Mouse (Mus musculus): Measurements from ENCODE around the gene Tiparp. TPM values are rescaled to one million over a fixed set of nuclear protein-coding genes. Genes with fewer than 3 reads are reported as not detected.
A peak's percentile ranks its signal among the peaks of the same experiment; 100 is the strongest.

Tiparp gene
- total RNA-seq, 2 experiments from 2014 or later, result 13.7 to 17.3 TPM

DNA sequence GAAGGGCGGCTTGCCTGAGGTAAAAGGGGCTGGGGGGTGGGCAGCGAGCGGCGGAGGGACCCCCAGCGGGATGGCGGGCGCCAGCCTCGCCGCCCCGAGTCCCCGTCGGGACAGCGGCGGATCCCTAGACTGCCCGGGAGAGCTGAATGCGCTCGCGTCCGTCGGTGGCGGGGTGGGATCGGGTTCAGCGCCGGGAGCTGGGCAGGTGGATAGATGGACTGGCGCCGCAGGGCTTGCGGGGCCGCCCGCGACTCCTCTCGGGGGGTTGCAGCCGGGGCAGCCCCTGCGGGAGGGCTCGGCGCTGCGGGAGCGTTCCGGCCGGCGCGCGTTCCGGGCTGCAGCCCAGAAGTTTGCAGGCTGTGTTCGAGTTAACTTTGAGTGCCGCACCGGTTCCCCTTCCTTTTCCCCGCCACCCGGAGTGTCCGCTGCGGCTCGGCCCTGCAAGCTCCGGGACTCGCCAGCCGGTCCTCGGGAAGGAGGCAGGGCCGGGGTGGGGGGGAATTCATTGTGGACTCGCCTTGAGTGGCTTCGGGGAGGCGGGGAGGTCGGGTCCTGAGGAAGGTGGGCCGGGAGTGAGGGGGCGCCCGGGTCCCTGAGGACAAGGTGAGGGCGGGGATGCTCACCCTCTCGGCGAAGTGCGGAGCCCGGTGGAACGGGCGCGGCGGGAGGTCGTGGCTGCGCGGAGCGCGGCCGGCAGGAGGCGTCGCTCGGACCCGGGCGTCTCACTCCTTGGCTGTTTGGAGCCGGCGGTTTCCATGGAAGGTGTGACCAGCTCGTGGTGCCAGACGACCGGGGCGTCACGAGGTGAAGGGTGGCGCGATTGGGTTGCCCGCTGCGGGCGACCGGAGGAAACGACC is 632 bp downstream of the Tiparp start:
- intact Hi-C loops (cut with DNase I), result loop anchor here (5.0 to 10.0 kb wide), 5 partner anchors 64 to 398 kb away; no protein-coding TSS in a partner anchor
- DNase-seq, result peak; percentile 74

DNA sequence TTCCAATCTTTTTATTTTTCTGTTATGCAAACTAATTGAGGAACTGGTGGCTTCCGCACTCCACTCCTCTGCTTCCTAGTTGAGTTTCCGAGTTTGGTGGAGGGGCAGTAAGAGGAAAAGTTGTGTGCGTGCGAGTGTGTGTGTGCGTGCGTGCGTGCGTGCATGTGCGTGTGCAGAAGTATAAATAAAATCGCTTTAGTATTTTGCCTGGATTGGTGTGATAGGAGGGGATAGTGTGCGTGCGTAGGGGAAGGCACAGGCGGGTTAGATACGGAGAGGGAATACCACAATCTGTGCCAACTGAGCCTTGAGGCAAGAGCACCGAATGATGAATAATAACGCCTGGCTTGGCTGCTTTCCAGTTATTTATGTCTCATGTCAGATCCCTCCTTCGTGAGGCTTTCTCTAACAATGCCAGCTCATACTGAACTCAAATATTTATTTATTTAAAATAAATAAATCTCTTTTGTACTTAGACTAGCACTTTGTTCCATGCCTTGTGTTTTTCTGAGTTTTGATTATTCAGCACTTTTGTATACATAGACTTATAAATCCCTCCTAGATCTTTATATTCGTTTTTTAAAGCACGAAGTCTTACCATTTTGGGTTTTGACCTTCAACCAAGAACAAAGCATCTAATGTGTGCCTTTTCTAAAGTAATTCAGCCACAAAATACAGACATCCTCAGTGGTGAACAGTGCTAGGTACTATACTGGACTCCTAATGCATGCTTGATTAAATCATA is 1.4 kb downstream of the Tiparp start:
- intact Hi-C loops (cut with DNase I), result loop anchor here (5.0 to 10.0 kb wide), 6 partner anchors 65 to 398 kb away; no protein-coding TSS in a partner anchor
- DNase-seq, result peak; percentile 59

DNA sequence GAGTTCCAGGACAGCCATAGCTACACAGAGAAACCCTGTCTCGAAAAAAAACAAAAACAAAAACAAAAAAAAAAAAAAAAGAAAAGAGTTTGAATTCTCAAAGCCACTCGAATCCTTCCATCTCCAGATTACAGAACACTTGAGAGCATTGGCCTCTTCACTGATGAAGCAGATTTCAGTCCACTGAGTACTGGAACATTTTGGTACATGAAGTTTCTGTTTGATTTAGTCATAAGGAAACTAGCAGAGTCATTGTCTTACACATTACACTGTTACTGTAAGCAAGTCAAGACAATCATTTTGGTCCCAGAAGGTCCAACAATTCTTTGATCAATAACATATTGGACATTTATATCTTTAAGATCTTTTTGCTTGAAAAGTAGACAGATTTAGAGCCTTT is 4.8 kb downstream of the Tiparp start:
- DNase-seq, result no peak
- intact Hi-C loops (cut with DNase I), result loop anchor here (10.0 kb wide), 1 partner anchor 72 kb away; no protein-coding TSS in a partner anchor

DNA sequence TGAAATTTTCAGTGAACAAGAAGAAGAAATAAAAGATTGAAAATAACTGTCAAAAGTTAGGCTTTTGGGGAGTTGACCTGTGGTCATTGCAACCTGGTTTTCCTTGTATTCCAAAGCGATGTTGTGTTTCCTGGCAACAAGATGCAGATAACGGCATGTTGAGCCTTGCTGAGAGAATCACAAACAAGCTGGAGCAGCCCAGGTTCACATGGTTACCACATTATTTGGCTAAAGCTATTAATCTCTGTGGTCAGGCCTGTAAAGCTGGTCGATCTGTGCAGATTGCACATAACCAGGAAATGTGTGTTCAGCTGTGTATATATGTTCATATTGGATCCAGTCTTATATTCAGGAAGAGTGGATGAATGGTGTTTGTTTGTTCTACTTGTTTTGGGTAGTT is 5.4 kb downstream of the Tiparp start:
- DNase-seq, result no peak
- intact Hi-C loops (cut with DNase I), result loop anchor here (10.0 kb wide), 1 partner anchor 71 kb away; no protein-coding TSS in a partner anchor

DNA sequence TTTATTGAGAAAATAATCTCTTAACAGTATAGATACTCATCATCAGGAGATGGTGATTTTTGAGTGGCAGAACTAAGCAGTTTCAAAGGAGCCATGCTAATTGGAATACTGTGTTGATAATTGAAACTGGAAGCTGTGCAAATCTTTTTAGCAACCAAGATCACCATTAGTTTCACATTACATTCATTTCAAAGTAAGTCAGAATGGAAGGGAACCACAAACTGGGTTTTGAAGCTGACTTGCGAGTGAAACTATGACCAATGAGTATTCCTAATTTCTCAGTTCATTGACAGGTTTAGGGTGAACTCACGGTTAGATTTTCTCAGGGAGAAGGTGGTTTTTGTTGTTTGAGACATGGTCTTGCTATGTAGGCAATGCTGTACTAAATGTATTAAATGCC is 6.3 kb downstream of the Tiparp start:
- intact Hi-C loops (cut with DNase I), result loop anchor here (10.0 kb wide), 1 partner anchor 70 kb away; no protein-coding TSS in a partner anchor
- no peak for DNase-seq

DNA sequence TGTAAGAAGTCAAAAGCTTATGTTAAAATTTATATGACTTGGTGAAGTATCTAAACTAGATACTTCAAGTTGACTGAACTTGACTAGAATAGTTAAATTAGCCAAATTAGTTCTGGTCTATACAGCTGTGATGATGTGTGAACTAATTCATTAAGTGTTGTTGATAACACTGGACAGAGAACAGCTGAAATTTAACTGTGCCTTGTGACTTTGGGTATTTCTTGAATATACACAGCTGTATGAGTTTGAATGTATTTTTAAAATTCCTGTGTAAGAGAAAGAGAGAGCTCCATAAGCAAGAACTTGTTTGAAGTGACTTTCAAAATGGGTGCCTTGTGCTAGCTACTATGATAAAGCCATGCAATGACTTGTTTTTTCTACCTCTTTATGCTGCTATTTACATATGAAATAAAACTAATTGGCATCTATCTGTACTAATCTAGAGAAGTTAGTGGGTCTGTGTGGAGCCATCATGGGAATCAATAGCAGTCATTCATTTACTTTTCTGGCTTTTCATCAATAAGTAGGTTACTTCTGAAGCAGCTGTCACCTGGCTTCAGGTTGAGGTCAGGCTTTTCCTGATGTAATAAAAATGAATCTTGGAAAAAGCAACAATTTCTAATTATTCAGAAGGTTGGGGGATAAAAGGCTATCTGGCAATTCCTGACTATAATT is 7.0 kb downstream of the Tiparp start:
- intact Hi-C loops (cut with DNase I), result loop anchor here (10.0 kb wide), 1 partner anchor 70 kb away; no protein-coding TSS in a partner anchor
- DNase-seq, result no peak

DNA sequence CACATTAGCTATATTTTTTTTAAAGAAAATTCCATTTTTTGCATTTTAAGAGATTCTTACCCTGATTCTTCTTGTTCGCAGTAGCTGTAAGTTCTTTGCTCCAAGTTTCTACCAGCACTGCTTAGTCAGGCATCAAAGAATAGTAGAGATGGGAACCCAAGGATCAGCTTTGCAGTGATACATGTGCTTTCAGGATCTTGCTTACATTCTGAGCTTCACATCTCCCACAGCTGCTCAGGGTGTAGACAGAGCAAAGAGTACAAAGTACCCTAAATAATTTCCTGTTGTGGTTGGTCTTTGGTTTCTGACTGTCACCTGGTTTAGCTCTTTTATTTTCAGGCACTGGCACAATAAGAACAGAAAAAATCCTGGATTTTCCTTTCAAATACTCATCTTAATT is 9.1 kb downstream of the Tiparp start:
- intact Hi-C loops (cut with DNase I), result loop anchor here (10.0 kb wide), 1 partner anchor 68 kb away; no protein-coding TSS in a partner anchor
- DNase-seq, result no peak

DNA sequence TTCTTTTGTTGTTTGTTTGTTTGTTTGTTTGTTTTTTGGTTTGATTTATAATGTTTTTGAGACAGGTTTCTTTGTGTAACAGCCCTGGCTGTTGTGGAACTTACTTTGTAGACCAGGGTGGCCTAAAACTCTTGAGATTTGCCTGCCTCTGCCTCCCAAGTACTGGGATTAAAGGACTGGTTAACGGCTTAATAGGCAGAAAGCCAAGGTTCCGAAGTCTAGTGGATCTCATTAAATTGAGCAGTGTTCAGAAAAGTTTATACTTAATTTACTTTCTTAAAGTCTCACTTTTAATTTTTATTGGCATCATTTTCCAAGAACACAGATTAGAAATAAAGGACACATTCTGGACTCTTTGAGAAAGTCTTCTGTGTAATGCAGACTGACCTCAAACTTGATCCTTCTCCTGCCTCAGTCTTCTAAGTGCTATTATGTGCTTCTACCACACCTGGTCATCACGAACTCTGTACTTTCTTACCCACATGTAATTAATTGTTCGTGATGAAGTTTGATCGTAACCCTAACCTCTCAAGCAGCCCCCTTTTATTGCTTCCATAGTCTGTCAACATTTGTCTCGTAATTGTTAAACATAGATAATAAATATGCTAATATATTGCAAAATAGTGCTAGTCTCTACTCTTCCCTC is 12.8 kb downstream of the Tiparp start:
- no peak for DNase-seq
- intact Hi-C loops (cut with DNase I), result no loop called here

DNA sequence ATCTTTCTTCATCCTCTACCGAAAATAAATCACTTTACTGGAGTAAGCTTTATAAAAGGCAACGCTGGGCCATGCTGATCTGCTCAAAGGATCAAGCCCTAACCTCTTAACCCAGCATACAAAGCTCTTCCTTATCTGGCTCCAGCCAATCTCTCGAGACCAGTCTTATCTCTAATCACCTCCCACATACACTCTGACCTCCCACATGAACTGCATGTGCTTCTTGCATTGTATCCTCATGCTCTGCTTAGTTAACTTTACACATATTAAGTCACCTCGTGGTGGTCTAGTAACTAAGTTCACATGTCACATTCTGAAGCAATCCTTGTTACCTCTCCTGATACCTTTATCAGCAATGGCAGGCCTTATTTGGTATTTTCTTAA is 13.3 kb downstream of the Tiparp start:
- intact Hi-C loops (cut with DNase I), result no loop called here
- no peak for DNase-seq

DNA sequence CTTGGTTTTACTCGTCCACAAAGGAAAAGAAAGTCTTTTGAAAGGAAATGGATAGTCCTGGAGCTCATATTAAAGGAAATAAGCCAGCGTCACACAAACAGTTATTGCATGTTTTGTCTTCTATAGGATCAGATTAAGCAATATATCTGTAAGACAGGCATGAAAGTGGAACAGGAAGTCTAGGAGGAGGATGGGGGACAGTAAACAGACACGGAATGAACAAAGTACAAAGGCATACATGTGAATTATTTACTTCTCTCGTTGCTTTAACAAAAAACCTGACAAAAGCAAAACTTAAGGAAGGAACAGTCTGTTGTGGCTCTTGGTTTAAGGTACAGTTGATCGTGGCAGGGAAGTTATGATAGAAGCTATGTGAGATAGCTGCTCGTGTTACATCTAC is 21.6 kb downstream of the Tiparp start:
- no peak for DNase-seq
- intact Hi-C loops (cut with DNase I), result no loop called here

DNA sequence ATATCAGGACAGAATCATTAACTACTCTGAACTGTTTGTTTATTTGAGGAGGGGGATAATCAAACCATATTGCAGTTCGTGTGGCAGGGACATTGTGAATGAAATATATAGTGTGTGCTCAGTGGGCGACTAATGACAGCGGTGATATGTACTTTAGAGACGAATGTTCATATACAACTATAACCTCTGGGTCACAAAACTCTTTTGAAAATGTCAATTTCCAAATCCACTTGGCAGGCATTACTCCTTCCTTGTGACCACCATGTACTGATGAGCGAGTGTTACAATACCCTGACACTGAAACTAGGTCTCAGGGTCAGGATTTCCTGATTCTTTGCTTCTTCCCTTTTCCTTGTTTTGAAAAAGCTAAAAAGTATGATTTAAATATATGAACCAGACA is 22.9 kb downstream of the Tiparp start:
- intact Hi-C loops (cut with DNase I), result no loop called here
- no peak for DNase-seq

DNA sequence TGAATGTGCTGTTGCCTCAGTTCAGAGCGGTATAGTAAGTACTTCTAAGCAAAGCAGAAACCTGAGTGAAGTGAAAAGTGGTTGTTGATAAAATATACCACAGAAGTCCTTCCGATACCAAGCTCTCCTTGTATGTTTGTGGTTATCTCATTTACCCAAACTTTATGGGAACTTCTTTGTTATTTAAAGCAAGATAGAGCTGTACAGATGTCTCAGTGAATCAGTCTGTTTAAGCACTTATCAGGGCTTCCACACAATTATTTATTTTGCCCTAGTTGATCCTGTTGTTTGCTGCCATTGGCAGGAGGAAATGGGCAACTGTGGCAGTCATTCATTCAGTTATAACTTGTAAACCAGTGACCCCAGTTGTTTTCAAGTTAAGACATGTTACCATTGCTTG is 26.4 kb downstream of the Tiparp start:
- DNase-seq, result no peak
- intact Hi-C loops (cut with DNase I), result no loop called here

DNA sequence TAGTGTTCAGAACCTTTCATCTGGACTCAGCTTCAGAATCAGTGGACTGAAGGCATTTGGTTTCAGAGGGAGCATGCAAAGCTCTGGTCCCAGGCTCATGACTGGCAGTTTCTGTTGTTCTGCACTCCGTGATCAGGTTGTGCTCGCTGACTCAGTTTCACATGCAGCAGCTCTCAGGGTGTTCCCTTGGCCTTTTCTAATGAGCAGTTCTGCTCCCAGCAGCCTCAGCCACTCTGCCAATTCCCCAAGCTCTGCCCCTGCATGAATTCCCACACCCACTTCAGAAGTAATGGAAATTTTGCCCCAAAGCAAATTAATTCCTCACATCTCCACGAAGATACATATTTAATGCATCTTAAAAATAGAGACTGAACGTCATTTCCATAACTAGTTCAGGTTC is 30.5 kb downstream of the Tiparp start:
- intact Hi-C loops (cut with DNase I), result no loop called here
- no peak for DNase-seq

DNA sequence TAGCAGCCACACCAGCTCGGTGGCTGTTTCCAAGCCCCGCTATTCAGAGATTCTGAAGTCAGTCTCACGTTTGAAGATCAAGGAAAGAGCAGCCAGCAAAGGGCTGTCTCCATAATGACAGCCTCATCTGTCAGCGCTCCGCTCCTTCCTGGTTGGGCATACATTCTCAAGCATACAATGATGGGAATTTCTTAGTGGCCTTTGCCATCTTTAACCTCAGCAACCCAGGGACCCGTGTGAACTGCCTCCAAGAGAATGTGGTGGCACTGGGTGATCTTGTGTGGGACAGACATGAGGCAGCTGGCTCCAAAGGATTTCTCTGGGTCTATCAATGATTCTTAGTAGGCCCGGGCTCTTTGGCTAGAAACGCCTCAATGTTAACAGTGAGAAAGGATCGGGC is 34.0 kb downstream of the Tiparp start:
- no peak for DNase-seq
- intact Hi-C loops (cut with DNase I), result no loop called here

DNA sequence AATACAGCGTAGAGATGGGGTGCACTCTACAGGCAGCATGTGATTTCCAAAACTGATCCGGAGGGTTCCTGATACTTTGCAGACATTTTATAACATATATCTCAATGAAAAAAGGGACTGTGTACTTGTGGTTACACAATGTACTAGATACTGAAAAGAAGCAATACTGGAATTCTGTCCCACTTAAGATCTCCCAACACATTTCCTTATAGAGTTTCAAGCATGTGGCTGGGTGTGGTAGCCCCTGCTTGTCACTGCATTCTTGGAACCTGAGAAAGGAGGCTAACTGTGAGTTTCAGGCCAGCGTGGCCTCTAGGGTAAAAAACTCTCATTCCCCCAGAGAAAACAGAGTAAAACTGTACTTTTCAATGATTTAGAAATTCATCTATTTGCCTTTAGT is 34.5 kb downstream of the Tiparp start:
- intact Hi-C loops (cut with DNase I), result no loop called here
- no peak for DNase-seq

DNA sequence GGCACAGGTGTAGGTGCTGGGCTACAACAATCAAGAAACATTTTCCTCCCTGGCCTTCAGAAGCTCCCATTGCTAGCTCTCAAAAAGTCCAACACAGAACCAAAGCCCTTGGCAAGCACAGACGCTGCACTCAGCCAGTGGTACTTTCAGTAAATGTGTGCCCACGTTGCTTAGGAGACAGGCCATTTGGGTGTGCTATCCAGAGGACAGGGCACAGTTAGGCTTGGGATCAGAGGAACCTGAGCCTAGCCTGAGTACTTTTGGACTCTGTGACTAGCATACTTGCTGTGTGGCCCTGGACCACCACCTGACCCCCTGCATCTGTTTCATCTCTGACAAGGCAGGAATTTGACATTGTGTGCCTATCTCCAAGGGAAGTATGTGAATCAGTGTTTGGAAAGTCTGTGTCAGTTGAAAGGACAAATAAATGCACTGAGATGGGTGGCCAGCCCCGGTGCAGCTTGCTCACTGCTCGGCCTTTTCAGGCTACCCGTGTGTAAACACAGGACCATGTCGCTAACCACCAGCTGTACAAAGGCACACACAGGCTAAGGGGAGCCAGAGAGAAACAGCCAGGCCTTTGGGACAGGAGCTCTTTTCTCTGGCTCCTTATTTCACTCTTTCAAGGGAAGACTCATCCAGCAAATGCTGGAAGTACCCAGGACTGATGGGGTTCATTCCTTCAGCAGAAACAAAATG is 35.9 kb downstream of the Tiparp start:
- intact Hi-C loops (cut with DNase I), result no loop called here
- no peak for DNase-seq

DNA sequence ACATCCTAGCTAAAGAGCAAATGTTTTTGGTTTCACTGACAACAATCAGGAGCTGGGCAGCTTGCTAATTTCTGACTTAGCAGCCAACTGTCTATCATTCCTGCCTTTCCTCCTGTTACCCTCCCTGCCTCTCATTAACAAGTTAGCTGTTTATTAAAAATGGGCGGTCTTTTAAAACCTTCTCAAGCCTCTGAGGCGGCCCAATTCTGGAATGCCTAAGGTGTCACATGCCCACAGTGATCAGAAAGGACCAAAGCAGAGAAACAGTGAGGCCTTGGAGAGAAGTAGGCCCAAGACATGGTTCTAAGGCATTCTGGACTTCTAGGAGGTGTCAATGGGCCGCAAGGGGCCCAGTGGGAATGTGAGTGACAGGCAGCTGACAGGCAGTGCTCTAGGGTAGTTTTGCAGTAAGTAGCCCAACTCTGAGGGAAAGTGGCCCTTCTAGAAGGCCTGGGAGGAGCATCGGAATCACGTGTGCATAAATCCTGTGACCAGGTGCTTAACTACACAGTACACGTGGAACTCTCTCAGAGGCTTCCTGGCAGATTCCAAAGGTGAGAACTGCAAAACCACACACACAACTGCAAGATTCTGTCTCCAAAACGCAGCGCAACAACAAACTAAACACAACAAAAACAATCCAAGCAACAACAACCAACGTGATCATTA is 37.6 kb downstream of the Tiparp start:
- DNase-seq, result no peak
- intact Hi-C loops (cut with DNase I), result no loop called here

DNA sequence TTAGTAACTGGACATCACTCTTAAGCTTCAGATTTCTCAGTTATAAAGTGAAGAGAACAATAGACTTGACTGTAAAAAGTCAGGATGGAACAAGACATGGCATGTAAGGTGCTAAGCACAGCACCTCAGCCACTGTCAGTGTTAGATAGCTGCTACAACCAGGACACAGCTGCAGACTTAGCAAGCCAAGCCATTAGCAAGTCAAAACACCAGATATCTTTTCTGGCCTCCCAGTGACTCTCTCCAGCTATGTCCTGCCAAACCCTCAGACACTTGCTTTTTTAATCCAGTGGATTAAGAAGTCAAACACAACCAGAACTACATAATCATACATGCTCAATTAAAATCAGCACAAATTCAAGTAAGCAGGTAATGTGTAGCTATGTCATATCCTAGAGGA is 41.7 kb downstream of the Tiparp start:
- intact Hi-C loops (cut with DNase I), result no loop called here
- DNase-seq, result no peak

DNA sequence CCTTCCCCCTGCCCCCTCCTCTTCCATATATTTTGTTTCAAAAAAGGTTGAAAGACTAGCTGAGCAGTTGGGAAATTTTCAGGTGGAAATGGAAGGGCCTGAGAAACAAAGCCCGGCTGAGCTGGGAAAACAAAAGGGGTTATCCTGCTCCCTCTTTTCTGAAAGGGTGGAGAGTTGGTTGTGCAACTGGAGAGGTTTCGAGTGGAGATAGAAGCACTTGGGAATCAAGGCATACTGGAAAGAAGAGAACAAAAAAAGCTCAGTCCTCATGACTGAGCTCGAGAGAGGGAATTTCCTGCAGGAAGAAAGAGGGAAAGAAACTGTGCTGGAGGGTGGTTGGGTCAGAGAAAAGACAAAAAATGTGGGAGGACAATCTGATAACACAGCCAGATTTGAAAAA is 45.3 kb downstream of the Tiparp start:
- intact Hi-C loops (cut with DNase I), result no loop called here
- no peak for DNase-seq

DNA sequence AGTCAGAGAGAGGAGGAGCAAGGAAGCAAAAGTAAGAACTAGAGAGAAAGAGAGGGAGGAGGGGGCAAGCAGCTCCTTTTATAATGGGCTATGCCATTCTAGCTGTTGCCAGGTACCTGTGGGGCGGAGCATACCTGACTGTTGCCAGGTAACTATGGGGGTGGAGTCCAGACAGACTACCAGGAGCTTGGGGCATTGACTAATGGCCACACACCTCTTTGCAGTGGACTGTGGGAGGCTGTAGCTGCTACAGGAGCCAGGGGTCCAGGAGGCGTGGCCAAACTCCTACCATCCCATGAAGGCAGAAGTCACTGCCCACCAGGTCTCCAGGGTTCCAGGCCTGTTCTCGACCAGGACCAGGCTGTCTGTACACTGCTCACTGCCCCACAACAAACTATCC is 49.4 kb downstream of the Tiparp start:
- DNase-seq, result no peak
- intact Hi-C loops (cut with DNase I), result no loop called here
